Mouse (Mus musculus): Measurements from ENCODE around the gene Upf2.

- TF ChIP-seq TAL1 (IDR thresholded peaks at IDR 0.05; ENCODE audit: low read length) (no peak), GATA1 (IDR thresholded peaks at IDR 0.05; ENCODE audit: low read length) (no peak)
These were observed 15.2 kb upstream of the Upf2 start for GRCm38 (mm10) chr2:5936068-5936467.

Data from erythroblast, embryonic 14.5 days (primary cell).